Mouse (Mus musculus) retina, embryonic 14.5 days (tissue): Measurements from ENCODE around the gene Pvalb.
A peak's percentile ranks its signal among the peaks of the same experiment; 100 is the strongest.

Source experiments
- DNase-seq: peaks from one replicate; pipeline ENCODE4 v3.0.0-alpha.2; 2015; ENCODE audit warnings: low spot score

The Pvalb gene

GRCm38 (mm10) chr15:78195096-78195880, 10.9 kb downstream of the Pvalb start:
- DNase-seq = no peak

GRCm38 (mm10) chr15:78194320-78194719, 11.9 kb downstream of the Pvalb start:
- no peak for DNase-seq

GRCm38 (mm10) chr15:78189636-78190035, 16.6 kb downstream of the Pvalb start:
- no peak for DNase-seq

- DNase-seq = no peak
These were observed 17.7 kb downstream of the Pvalb start for GRCm38 (mm10) chr15:78188546-78188945.

GRCm38 (mm10) chr15:78186906-78187305, 19.3 kb downstream of the Pvalb start:
- no peak for DNase-seq

GRCm38 (mm10) chr15:78185609-78186008, 20.6 kb downstream of the Pvalb start:
- DNase-seq = no peak

- peak; percentile 79 for DNase-seq
These were observed 21.3 kb downstream of the Pvalb start for GRCm38 (mm10) chr15:78184855-78185254.

GRCm38 (mm10) chr15:78181701-78182405, 24.3 kb downstream of the Pvalb start:
- no peak for DNase-seq

GRCm38 (mm10) chr15:78179775-78180174, 26.4 kb downstream of the Pvalb start:
- no peak for DNase-seq

- DNase-seq = peak; percentile 80
These were observed 27.8 kb downstream of the Pvalb start for GRCm38 (mm10) chr15:78178397-78178796.

GRCm38 (mm10) chr15:78177257-78177656, 28.9 kb downstream of the Pvalb start:
- DNase-seq = no peak

GRCm38 (mm10) chr15:78174887-78175245, 31.3 kb downstream of the Pvalb start:
- DNase-seq = no peak

- peak; percentile 100 for DNase-seq
These were observed 32.0 kb downstream of the Pvalb start, which contains the start of gene Ift27 for GRCm38 (mm10) chr15:78173972-78174886. Gene Ift27, minus strand, starts transcription at chr15:78174107.

GRCm38 (mm10) chr15:78172899-78173817, 33.0 kb downstream of the Pvalb start:
- DNase-seq = no peak

GRCm38 (mm10) chr15:78172256-78172898, 33.8 kb downstream of the Pvalb start:
- no peak for DNase-seq

- DNase-seq = no peak
These were observed 34.5 kb downstream of the Pvalb start for GRCm38 (mm10) chr15:78171651-78172050.

GRCm38 (mm10) chr15:78170708-78171107, 35.5 kb downstream of the Pvalb start:
- DNase-seq = no peak

GRCm38 (mm10) chr15:78169566-78169965, 36.6 kb downstream of the Pvalb start:
- no peak for DNase-seq

- DNase-seq = no peak
These were observed 40.9 kb downstream of the Pvalb start for GRCm38 (mm10) chr15:78165292-78165691.

- DNase-seq = no peak
These were observed 41.7 kb downstream of the Pvalb start for GRCm38 (mm10) chr15:78164466-78164865.

GRCm38 (mm10) chr15:78161946-78162345, 44.3 kb downstream of the Pvalb start:
- no peak for DNase-seq
